Comparison of ENCODE assay signal across 15 mouse cellular contexts in the genomic region with DNA sequence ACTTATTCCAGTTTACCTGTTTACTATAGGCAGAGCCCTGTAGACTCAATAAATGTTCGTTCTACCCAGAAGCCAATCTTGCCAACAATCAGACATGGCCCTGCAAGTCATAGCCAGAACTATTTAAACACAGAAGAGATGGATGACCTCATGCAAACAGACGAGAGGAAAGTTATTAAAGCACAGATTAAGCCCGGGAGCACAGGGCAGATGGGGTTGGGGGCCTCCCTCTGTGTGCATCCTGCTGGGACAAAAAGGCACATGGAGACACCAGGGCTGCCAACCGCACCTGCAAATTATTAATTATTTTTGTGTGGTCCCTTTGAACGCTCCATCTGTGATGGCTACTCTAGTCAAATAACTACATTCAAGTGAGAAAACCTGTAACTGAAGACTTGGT. TPM values are rescaled to one million over a fixed set of nuclear protein-coding genes. Genes with fewer than 3 reads are reported as not detected.
DNase-seq lines count a peak whose midpoint lies in the region; ATAC-seq and TF ChIP-seq lines count a peak whose summit lies in the region.
"Had no signal": no experiment of that assay in that cellular context is flagged by ENCODE, and none has a peak within 500 bp of the region (broad histone marks: within the 10 kb centered on the region; RNA-seq: fewer than 3 reads in every experiment).

No protein-coding gene starts in this region.

- no peaks in the 10 kb centered on the region for H3K27me3 ChIP-seq in hindbrain, embryonic 13.5 days
- H3K27me3 ChIP-seq in hindbrain, embryonic 11.5 days (ENCODE audit: control insufficient read depth, insufficient read depth, low read length) = no peaks in the 10 kb centered on the region
- H3K27me3 ChIP-seq in midbrain, postnatal 0 days (ENCODE audit: insufficient read depth, low read length) = no peaks in the 10 kb centered on the region
- H3K27me3 ChIP-seq in midbrain, embryonic 14.5 days (ENCODE audit: control insufficient read depth, insufficient read depth, low read length) = no peaks in the 10 kb centered on the region
- H3K27me3 ChIP-seq: limb, embryonic 15.5 days; midbrain, embryonic 12.5 days; Patski had no signal

- peaks cover 65% of the 10 kb centered on the region for H3K4me1 ChIP-seq in hindbrain, embryonic 13.5 days (replicated peaks)
- H3K4me1 ChIP-seq in hindbrain, embryonic 11.5 days (replicated peaks; ENCODE audit: control insufficient read depth, insufficient read depth, low read length) = no peaks in the 10 kb centered on the region
- peaks cover 20% of the 10 kb centered on the region for H3K4me1 ChIP-seq in midbrain, postnatal 0 days (ENCODE audit: insufficient read depth, low read length)
- peaks cover 48% of the 10 kb centered on the region for H3K4me1 ChIP-seq in midbrain, embryonic 14.5 days (ENCODE audit: control insufficient read depth, insufficient read depth, low read length)

- no peak for TF ChIP-seq CTCF in midbrain, postnatal 0 days (IDR thresholded peaks at IDR 0.05)

- H3K27ac ChIP-seq in hindbrain, embryonic 13.5 days = 0 out of 2 replicates have a peak overlapping the region, but pooled peaks have one; percentile 55
- no peak overlapping the region for H3K27ac ChIP-seq in hindbrain, embryonic 11.5 days (ENCODE audit: low read depth, low read length)
- no peak overlapping the region for H3K27ac ChIP-seq in midbrain, postnatal 0 days (ENCODE audit: low read depth, low read length)
- no peak overlapping the region; the same call in 1 of the 2 replicates for H3K27ac ChIP-seq in midbrain, embryonic 14.5 days (replicated peaks; ENCODE audit: low read depth, low read length)
- H3K27ac ChIP-seq: limb, embryonic 15.5 days; midbrain, embryonic 12.5 days had no signal

- no peak overlapping the region for H3K4me2 ChIP-seq in hindbrain, embryonic 13.5 days
- no peak overlapping the region for H3K4me2 ChIP-seq in hindbrain, embryonic 11.5 days (replicated peaks; ENCODE audit: low read depth, low read length)
- no peak overlapping the region for H3K4me2 ChIP-seq in midbrain, postnatal 0 days (ENCODE audit: low read depth, low read length, poor library complexity, severe bottlenecking)
- H3K4me2 ChIP-seq in midbrain, embryonic 14.5 days (ENCODE audit: low read length) = no peak overlapping the region
- H3K4me2 ChIP-seq: limb, embryonic 15.5 days; midbrain, embryonic 12.5 days had no signal

- no peak for ATAC-seq in cerebellum, adult (ENCODE audit: insufficient number of reproducible peaks, low FRiP score, low TSS enrichment)
- no peak for ATAC-seq in hindbrain, embryonic 13.5 days (ENCODE audit: low FRiP score)
- no peak for ATAC-seq in hindbrain, embryonic 11.5 days (ENCODE audit: low FRiP score)
- no peak for ATAC-seq in midbrain, postnatal 0 days (ENCODE audit: low FRiP score)
- ATAC-seq in midbrain, embryonic 14.5 days (ENCODE audit: low FRiP score, low TSS enrichment) = no peak
- ATAC-seq: intestine, postnatal 0 days had no signal

- H3K9me3 ChIP-seq in hindbrain, embryonic 13.5 days = no peaks in the 10 kb centered on the region
- H3K9me3 ChIP-seq in hindbrain, embryonic 11.5 days (ENCODE audit: control insufficient read depth, low read length) = no peaks in the 10 kb centered on the region
- no peaks in the 10 kb centered on the region for H3K9me3 ChIP-seq in midbrain, postnatal 0 days (ENCODE audit: low read length)
- H3K9me3 ChIP-seq in midbrain, embryonic 14.5 days (ENCODE audit: control insufficient read depth, low read length) = no peaks in the 10 kb centered on the region
- H3K9me3 ChIP-seq: limb, embryonic 15.5 days; midbrain, embryonic 12.5 days had no signal

- no peak overlapping the region for H3K4me3 ChIP-seq in hindbrain, embryonic 13.5 days
- H3K4me3 ChIP-seq in hindbrain, embryonic 11.5 days (ENCODE audit: low read depth, low read length) = no peak overlapping the region
- H3K4me3 ChIP-seq in midbrain, postnatal 0 days (ENCODE audit: low read depth, low read length) = no peak overlapping the region
- no peak overlapping the region for H3K4me3 ChIP-seq in midbrain, embryonic 14.5 days (replicated peaks; ENCODE audit: low read depth, low read length)
- H3K4me3 ChIP-seq: left cerebral cortex, adult 2 months; limb, embryonic 15.5 days; midbrain, embryonic 12.5 days had no signal

- 47% methylated on average over 5 of the region's 5 CpGs for WGBS in hindbrain, embryonic 13.5 days
- WGBS in hindbrain, embryonic 11.5 days = 56% methylated on average over 5 of the region's 5 CpGs
- WGBS in midbrain, postnatal 0 days = 58% methylated on average over 5 of the region's 5 CpGs
- 60% methylated on average over 5 of the region's 5 CpGs for WGBS in midbrain, embryonic 14.5 days

- intact Hi-C loops in gastrocnemius, postnatal 36 days (cut with DNase I) = no loop called here

- no peaks in the 10 kb centered on the region for H3K36me3 ChIP-seq in hindbrain, embryonic 13.5 days
- H3K36me3 ChIP-seq in hindbrain, embryonic 11.5 days (ENCODE audit: control insufficient read depth, insufficient read depth, low read length) = no peaks in the 10 kb centered on the region
- H3K36me3 ChIP-seq in midbrain, postnatal 0 days (ENCODE audit: insufficient read depth, low read length) = no peaks in the 10 kb centered on the region
- H3K36me3 ChIP-seq in midbrain, embryonic 14.5 days (ENCODE audit: control insufficient read depth, insufficient read depth, low read length) = no peaks in the 10 kb centered on the region
- H3K36me3 ChIP-seq: limb, embryonic 15.5 days; midbrain, embryonic 12.5 days had no signal

- peak; percentile 51 for DNase-seq in cerebellum, adult 11 months
- no peak for DNase-seq in hindbrain, embryonic 11.5 days (ENCODE audit: low spot score)
- peak; percentile 8 for DNase-seq in midbrain, postnatal 0 days (ENCODE audit: low spot score)
- no peak for DNase-seq in midbrain, embryonic 14.5 days
- no peak for DNase-seq in urinary bladder, postnatal 36 days (ENCODE audit: low spot score in 2 of 2)
- no peak for DNase-seq in gastrocnemius, postnatal 36 days
- DNase-seq: lung, postnatal 36 days; thymus, postnatal 4 days had no signal

- H3K9ac ChIP-seq in hindbrain, embryonic 13.5 days = no peak overlapping the region
- H3K9ac ChIP-seq in hindbrain, embryonic 11.5 days (ENCODE audit: low read depth, low read length) = no peak overlapping the region
- H3K9ac ChIP-seq in midbrain, postnatal 0 days (replicated peaks; ENCODE audit: low read length, poor library complexity, severe bottlenecking) = no peak overlapping the region
- no peak overlapping the region for H3K9ac ChIP-seq in midbrain, embryonic 14.5 days (replicated peaks; ENCODE audit: low read length)
- H3K9ac ChIP-seq: limb, embryonic 15.5 days; midbrain, embryonic 12.5 days had no signal

RNA-seq across cellular contexts. Expression of a gene that starts 29.3 kb away (rescaled TPM):
- polyA plus RNA-seq in hindbrain, embryonic 13.5 days (2015; fragmentation: Nextera tagmentation; extraction: Ambion mirVana) = 2.6 and 2.7 TPM in 2 replicates
- 0.69 and 1.4 TPM in 2 replicates for polyA plus RNA-seq in hindbrain, embryonic 11.5 days (2014; fragmentation: Nextera tagmentation; extraction: Ambion mirVana)
- 1.8 and 3.1 TPM in 2 replicates for total RNA-seq in midbrain, postnatal 0 days (2014; rRNA removed)
- polyA plus RNA-seq in midbrain, postnatal 0 days (2015; fragmentation: Nextera tagmentation; extraction: Ambion mirVana) = 1.4 and 2.2 TPM in 2 replicates
- 0.69 and 1.6 TPM in 2 replicates for polyA plus RNA-seq in midbrain, embryonic 14.5 days (2014; fragmentation: Nextera tagmentation; extraction: Ambion mirVana)
- total RNA-seq in gastrocnemius, postnatal 36 days (2021) = under 1 TPM; 0.79 to 0.81 TPM

RNA-seq across cellular contexts. Expression of a gene that starts 30.1 kb away (rescaled TPM):
- polyA plus RNA-seq in hindbrain, embryonic 13.5 days (2015; fragmentation: Nextera tagmentation; extraction: Ambion mirVana) = 39.6 and 42.1 TPM in 2 replicates
- 26.6 and 38.4 TPM in 2 replicates for polyA plus RNA-seq in hindbrain, embryonic 11.5 days (2014; fragmentation: Nextera tagmentation; extraction: Ambion mirVana)
- 64.7 and 71.0 TPM in 2 replicates for total RNA-seq in midbrain, postnatal 0 days (2014; rRNA removed)
- polyA plus RNA-seq in midbrain, postnatal 0 days (2015; fragmentation: Nextera tagmentation; extraction: Ambion mirVana) = 22.0 and 24.3 TPM in 2 replicates
- 35.1 and 41.3 TPM in 2 replicates for polyA plus RNA-seq in midbrain, embryonic 14.5 days (2014; fragmentation: Nextera tagmentation; extraction: Ambion mirVana)
- 100 to 1,000 TPM in 1 of 2 experiments, 10 to 100 TPM in 1; 71.5 to 114 TPM for total RNA-seq in gastrocnemius, postnatal 36 days (2021)

Comparison
In these comparisons a context has a peak if more than half of its experiments do, and no peak if none do; other contexts are left out.
1. DNase-seq: peak in cerebellum, adult 11 months (single experiment) and midbrain, postnatal 0 days (single experiment); none in hindbrain, embryonic 11.5 days (single experiment), midbrain, embryonic 14.5 days (single experiment), urinary bladder, postnatal 36 days (0 of 2) and gastrocnemius, postnatal 36 days (0 of 2).